Mouse (Mus musculus) erythroblast, embryonic 14.5 days (primary cell): ENCODE results near the gene Nedd4. TPM values are rescaled to one million over a fixed set of nuclear protein-coding genes. Genes with fewer than 3 reads are reported as not detected.

Experiments
- H3K27me3 ChIP-seq: 2 replicates; pipeline ENCODE4 v1.6.1; 2012; ENCODE audit warnings: inconsistent platforms; ENCODE audit not compliant: control insufficient read depth
- H3K36me3 ChIP-seq: 2 replicates; pipeline ENCODE4 v1.6.1; 2012; ENCODE audit warnings: mild to moderate bottlenecking, inconsistent platforms; ENCODE audit not compliant: control insufficient read depth
- H3K4me1 ChIP-seq: 2 replicates; pipeline ENCODE4 v1.6.1; 2012; ENCODE audit warnings: inconsistent platforms; ENCODE audit not compliant: control insufficient read depth
- H3K4me3 ChIP-seq: replicated peaks from 2 replicates; pipeline ENCODE3; 2012; ENCODE audit warnings: moderate library complexity, mild to moderate bottlenecking, inconsistent platforms
- H3K9me3 ChIP-seq: 2 replicates; pipeline ENCODE4 v1.6.1; 2012; ENCODE audit warnings: low read length, inconsistent platforms, mixed read lengths; ENCODE audit not compliant: control insufficient read depth
- GATA1 ChIP-seq: IDR thresholded peaks from 2 replicates; pipeline ENCODE4 v1.6.1; 2012; ENCODE audit warnings: low read length, inconsistent platforms, mixed read lengths
- TAL1 ChIP-seq: IDR thresholded peaks from 3 replicates; pipeline ENCODE4 v1.6.1; 2012; ENCODE audit warnings: low read length, inconsistent platforms, mixed read lengths
- polyA plus RNA-seq: library from polyadenylated mRNA; stranded (reverse); fragments of >175 nt; gene quantifications from 2 replicates; pipeline ENCODE4 v1.2.3, GENCODE M21; 2012

Nedd4 gene
- polyA plus RNA-seq = 1.3 and 1.8 TPM in 2 replicates

DNA sequence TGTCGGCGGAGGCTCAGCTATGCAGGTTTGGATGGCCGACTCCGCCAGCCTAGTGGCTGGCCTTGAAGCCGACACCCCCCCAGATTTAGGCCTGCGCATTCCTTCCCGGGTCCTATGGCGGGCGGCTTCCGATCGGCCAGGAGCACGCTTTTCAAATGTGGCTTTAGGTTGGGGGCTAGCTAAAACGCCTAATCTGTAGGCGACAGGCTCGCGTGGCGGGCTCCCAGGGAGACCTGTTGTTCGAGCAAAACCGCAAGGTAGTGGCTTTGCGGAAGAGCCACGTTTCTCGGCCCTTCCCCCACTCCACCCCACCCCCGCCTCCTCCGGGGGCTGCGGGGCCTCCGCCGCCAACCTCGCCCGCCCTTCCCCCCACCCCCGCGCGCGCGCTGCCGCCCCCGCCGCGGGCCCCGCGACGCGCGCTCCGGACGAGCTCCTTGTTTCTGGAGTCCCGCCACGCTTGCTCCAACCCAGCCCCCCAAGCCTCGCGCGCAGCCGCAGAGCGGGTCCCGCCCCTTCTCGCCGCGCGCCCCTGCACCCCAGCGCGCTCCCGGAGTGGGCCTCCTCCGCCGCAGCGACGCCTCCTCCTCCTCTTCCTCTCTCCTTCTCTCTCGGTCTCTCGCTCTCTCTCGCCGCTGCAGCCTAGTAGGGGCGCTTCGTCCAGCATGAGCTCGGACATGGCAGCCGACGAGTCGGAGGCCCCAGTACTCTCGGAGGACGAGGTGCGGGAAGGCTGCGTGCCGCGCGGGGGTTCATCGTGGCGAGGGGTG is at the start of gene Nedd4:
Gene Nedd4 (plus strand): TSS at position 452 of the 767 bp plus-strand sequence.
- Histone ChIP-seq H3K36me3 (peaks cover 32% of the 10 kb centered on the region), H3K4me1 (peaks cover 55% of the 10 kb centered on the region), H3K9me3 (no peaks in the 10 kb centered on the region), H3K4me3 (peak within 1 kb of the TSS; percentile 95), H3K27me3 (no peaks in the 10 kb centered on the region)
- no peak for TF ChIP-seq GATA1
- TF ChIP-seq TAL1 = no peak

DNA sequence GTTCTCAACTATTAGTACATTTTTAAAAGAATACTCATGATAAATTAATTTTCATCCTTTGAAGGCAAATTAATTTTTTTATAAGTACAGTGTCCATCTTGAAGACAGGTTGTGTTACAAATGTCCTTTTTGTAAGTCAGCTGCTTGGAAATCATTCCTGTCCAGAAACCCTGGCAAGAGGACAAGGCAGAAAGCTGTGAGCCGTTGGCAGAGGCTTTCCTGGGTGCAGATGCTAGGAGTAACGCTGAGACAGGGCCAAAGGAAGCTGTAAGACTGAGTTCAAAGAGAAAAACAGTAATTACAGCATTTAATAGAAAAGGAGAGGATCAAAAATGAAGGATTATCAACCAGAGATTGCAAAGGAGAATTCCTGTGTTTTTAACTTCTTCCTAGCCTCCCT is 48.3 kb upstream of the Nedd4 start:
- no peak overlapping the region for H3K4me3 ChIP-seq
- H3K36me3 ChIP-seq = peaks cover 32% of the 10 kb centered on the region

DNA sequence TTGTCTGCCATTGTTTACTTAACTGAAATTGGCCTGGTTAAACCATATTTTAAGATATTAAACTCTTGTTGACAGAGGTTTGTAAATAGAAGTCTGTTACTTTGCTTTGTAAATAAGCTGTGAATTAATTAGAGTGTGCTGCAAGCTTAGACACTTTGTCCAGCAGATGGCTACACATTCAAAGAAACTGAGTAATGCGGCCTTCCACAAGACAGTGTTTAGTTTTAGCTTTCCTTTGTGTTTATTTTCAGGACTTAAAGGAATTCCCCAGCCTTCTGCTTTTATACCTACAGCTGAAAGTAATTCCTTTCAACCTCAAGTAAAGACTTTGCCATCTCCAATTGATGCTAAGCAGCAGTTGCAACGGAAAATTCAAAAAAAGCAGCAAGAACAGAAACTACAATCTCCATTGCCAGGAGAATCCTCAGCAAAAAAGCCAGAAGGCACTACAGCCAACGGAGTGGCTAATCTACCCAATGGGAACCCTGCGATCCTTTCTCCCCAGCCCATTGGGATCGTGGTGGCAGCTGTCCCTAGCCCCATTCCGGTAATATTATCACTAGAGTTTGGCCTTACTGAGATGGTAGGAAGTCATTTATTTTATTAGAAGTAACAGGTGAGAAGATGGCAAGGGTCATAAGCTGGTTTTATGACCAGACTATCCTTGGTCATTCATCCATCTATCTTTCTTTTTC is 47.2 kb upstream of the Nedd4 start:
- H3K27me3 ChIP-seq = no peaks in the 10 kb centered on the region
- TF ChIP-seq GATA1 = no peak
- TF ChIP-seq TAL1 = no peak
- peaks cover 35% of the 10 kb centered on the region for H3K36me3 ChIP-seq
- no peaks in the 10 kb centered on the region for H3K4me1 ChIP-seq
- no peaks in the 10 kb centered on the region for H3K9me3 ChIP-seq
- H3K4me3 ChIP-seq = no peak overlapping the region

More for the DNA sequence above, 48.3 kb upstream of the Nedd4 start:
- Histone ChIP-seq H3K4me1 (no peaks in the 10 kb centered on the region), H3K27me3 (no peaks in the 10 kb centered on the region), H3K9me3 (no peaks in the 10 kb centered on the region)
- TF ChIP-seq TAL1 = no peak
- no peak for TF ChIP-seq GATA1

DNA sequence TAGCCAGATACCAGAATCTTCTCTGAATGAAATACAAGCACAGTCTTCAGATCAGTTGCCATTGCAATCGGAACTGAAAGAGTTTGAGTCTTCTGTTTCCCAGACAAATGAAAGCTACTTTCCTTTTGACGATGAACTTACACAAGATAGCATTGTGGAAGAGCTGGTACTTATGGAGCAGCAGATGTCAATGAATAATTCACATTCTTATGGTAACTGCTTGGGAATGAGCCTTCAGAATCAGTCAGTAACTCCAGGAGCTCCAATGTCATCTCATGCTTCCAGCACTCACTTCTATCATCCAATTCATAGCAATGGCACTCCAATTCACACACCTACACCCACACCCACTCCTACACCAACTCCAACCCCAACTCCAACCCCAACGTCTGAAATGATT is 44.1 kb upstream of the Nedd4 start:
- H3K36me3 ChIP-seq = peaks cover 32% of the 10 kb centered on the region
- no peaks in the 10 kb centered on the region for H3K9me3 ChIP-seq
- H3K4me1 ChIP-seq = no peaks in the 10 kb centered on the region
- no peak overlapping the region for H3K4me3 ChIP-seq
- no peaks in the 10 kb centered on the region for H3K27me3 ChIP-seq
- TF ChIP-seq GATA1 = no peak

DNA sequence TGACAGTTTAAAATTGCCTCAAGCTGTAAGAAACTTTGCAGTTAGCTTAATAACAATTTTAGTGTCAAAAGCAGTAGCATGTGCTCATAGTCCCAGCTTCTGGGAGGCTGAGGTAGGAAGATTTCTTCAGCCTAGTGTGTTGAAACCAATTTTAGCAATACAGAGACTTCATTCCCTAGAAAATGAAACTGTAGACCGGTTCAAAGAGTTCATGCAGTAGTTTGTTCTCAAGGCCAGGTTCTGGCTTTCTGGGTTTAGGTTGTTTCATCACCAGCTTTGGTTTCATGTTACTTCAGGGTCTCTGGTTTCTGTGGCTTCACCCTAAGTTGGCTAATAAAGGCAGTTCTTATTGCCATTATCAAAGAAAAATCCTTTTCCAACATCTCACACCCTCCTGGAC is 38.5 kb upstream of the Nedd4 start:
- Histone ChIP-seq H3K4me1 (no peaks in the 10 kb centered on the region), H3K9me3 (no peaks in the 10 kb centered on the region)
- TF ChIP-seq TAL1 (no peak), GATA1 (no peak)

DNA sequence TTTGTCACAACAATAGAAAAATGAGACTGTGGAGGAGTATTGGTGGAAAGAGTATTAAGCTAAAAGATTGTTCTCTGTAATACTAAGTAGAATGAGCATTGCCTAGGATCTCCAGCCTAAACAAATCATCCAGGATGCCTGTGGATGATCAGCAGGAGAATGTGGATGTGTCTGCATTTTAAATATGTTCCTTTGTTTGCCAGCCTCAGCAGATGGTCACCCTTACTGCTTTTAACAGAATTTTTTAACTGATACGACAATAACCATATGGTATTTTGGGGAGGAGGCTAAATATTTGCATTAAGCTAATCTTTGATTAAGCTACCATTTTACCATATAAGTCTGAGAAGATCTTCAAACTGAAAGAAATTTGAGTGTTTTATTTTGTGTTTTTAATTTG is 34.5 kb upstream of the Nedd4 start:
- Histone ChIP-seq H3K36me3 (no peaks in the 10 kb centered on the region), H3K27me3 (no peaks in the 10 kb centered on the region), H3K4me1 (peaks cover 2% of the 10 kb centered on the region), H3K4me3 (no peak overlapping the region), H3K9me3 (no peaks in the 10 kb centered on the region)
- TF ChIP-seq TAL1 (no peak), GATA1 (no peak)

More for the DNA sequence above, 38.5 kb upstream of the Nedd4 start:
- Histone ChIP-seq H3K27me3 (no peaks in the 10 kb centered on the region), H3K36me3 (peaks cover 7% of the 10 kb centered on the region), H3K4me3 (no peak overlapping the region)

DNA sequence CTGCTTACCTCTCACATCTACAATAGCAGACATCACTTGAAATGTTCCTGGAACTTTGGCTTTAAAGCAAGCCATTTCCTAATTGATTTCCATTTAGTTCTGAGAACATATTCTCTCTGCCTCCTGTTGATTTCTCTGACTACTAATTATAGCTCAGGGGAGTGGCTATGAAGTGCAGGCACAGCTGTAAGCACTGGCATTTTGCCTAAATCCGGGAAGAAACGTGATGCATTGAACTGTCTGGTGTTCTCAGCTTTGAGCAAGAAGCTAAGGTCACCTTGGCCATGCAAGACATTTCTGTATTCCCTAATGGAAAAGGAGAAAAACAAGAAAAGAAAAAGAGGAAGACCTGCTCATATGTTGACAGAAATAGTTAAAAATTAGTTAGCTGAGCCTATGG is 33.6 kb upstream of the Nedd4 start:
- no peak for TF ChIP-seq GATA1
- TF ChIP-seq TAL1 = no peak
- H3K4me3 ChIP-seq = no peak overlapping the region
- no peaks in the 10 kb centered on the region for H3K36me3 ChIP-seq
- no peaks in the 10 kb centered on the region for H3K27me3 ChIP-seq
- H3K9me3 ChIP-seq = no peaks in the 10 kb centered on the region
- peaks cover 2% of the 10 kb centered on the region for H3K4me1 ChIP-seq

DNA sequence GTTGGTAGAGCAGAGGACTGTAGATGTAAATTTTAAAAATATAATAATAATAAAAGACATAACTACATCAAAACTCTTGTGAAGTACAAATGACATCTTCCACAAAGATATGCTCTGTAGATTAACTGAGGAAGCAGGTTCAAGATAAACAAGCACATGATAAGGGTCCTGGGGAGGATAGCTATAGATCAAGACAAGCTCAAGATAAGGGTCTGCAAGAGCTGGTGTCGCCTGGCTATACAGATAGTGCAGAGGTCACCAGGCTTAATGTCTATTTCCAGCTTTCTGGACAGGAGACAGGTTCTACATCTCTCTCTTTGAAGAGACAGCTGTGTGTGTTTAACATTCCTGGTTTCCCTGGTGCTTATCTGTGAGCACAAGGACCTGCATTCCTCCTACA is 29.9 kb upstream of the Nedd4 start:
- no peaks in the 10 kb centered on the region for H3K27me3 ChIP-seq
- TF ChIP-seq GATA1 = no peak
- no peaks in the 10 kb centered on the region for H3K36me3 ChIP-seq
- no peak overlapping the region for H3K4me3 ChIP-seq
- H3K4me1 ChIP-seq = peaks cover 3% of the 10 kb centered on the region
- no peaks in the 10 kb centered on the region for H3K9me3 ChIP-seq

DNA sequence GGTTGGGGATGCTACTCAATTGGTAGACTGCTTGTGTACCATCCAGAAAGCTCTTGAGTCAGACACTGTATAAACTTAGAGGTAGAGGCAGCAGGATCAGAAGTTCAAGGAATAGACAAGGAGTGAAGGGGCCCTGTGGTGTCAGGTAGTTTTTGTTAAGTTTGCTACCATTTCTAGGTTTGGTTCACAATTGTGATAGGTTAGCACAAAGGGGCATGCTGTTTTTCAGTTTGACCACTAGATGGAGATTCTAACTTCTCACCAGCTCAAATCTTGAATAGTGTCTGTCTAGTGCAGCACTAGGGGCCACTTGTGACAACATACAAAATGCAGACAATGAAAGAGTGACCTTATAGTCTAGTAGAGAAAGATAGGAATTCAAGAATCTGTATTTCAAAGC is 27.0 kb upstream of the Nedd4 start:
- no peaks in the 10 kb centered on the region for H3K27me3 ChIP-seq
- no peak overlapping the region for H3K4me3 ChIP-seq
- no peaks in the 10 kb centered on the region for H3K9me3 ChIP-seq
- H3K36me3 ChIP-seq = no peaks in the 10 kb centered on the region
- TF ChIP-seq GATA1 (no peak), TAL1 (no peak)
- H3K4me1 ChIP-seq = peaks cover 15% of the 10 kb centered on the region
